Mouse (Mus musculus) adrenal gland, postnatal 36 days (tissue): ENCODE measurements around the gene Rasl11b. TPM values are rescaled to one million over a fixed set of nuclear protein-coding genes. Genes with fewer than 3 reads are reported as not detected.
A peak's percentile ranks its signal among the peaks of the same experiment; 100 is the strongest.

ENCODE experiments used
- DNase-seq, 2 experiments: peaks; one replicate each; pipeline ENCODE4 v3.0.0; 2021; ENCODE audit warnings: mixed read lengths in 1 of 2
- total RNA-seq, 2 experiments: library from RNA; stranded (reverse); gene quantifications; 2 replicates each; pipeline ENCODE4 v1.2.3; 2021

The Rasl11b gene
- total RNA-seq, 2 experiments from 2014 or later: 18.1 to 24.3 TPM

GRCm38 (mm10) chr5:74188076-74188475 lies 7.0 kb upstream of the Rasl11b start:
- DNase-seq: no peak

DNA sequence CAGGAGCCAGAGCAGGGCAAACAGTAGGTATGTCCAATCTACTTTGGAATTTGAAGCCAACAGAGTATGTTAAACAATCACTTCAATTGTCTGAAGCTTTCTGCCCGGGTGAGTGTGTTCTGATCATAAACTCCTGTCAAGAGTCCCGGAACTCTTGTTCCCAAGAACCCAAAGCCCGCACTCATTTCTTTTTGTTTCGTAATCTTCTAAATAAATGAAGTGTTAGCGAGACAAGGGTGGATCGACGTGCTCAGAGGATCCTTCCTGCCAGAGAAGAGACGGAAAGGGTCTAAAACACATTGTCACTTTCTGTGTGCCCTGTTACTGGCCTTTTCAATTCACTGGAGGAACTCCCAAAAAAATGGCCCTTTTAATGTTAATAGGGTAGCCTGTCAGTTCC lies 6.2 kb upstream of the Rasl11b start:
- DNase-seq: no peak

DNA sequence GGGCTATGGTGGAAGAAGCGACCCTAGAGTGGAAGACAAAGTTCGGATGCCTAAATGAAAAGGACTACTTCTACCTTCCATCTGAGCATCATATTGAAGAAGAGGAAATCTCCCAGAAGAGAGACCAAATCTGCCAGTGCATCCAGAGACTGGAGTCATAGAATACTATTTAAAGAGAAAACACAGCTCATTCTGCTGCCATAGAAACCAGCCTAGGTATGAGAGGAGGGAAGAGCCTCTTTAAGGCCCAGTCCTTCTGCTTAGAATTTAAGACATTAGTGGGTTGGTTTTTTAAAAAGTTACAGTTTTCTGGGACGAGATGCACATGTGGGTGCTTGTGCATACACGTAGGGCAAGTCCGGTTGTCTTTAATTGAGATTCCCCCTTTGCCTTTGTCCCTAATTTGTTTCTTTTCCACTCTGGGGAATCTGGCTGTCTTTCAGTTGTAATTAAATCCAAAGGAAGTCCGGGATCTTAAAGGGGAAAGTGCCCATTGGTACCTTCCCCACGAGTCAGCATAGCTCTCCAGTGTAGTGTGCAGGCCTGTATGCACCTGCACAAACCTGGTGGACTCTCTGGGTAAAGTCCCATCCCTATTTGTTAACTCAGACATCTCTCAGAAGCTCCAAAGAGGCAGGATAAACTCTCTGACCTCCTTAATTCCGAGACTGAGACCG lies 5.5 kb upstream of the Rasl11b start:
- DNase-seq: no peak

DNA sequence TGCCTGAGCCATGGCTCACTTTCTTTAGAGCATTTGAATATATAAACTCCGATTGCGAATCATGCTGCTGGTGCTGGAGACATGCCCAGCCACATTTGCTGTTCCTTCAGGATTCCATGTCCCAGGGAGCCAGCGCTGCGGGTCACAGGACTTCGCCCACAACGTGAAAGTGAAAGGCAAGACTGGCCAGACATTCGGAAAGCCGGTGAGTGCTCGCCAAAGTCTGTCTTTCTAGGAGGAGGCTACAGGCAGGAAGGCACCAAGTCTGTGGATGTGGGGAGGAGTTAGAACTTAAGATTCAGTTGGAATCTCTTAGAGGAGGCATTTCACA lies 5.0 kb upstream of the Rasl11b start:
- no peak for DNase-seq

GRCm38 (mm10) chr5:74190911-74191310 lies 4.2 kb upstream of the Rasl11b start:
- no peak for DNase-seq

GRCm38 (mm10) chr5:74193008-74193407 lies 2.1 kb upstream of the Rasl11b start:
- DNase-seq: no peak

DNA sequence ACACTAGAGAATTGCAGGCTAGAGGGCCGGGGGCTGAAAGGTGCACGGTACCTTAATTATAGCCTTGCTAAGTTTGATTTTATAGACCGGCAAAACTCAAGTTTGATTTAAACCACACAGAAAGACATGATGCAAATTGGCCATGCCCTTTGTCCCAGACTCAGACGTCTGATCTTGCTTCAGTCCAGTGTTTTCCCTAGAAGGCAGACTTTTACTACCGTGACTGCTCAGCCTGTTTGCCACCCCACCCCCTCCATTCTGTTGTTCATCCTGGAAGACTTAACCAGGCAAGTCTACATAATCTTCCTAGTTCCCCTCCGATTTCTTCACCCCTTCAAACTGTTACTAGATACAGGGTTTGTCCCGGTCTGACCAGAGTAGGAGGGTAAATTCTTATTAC lies 1.5 kb upstream of the Rasl11b start:
- no peak for DNase-seq

DNA sequence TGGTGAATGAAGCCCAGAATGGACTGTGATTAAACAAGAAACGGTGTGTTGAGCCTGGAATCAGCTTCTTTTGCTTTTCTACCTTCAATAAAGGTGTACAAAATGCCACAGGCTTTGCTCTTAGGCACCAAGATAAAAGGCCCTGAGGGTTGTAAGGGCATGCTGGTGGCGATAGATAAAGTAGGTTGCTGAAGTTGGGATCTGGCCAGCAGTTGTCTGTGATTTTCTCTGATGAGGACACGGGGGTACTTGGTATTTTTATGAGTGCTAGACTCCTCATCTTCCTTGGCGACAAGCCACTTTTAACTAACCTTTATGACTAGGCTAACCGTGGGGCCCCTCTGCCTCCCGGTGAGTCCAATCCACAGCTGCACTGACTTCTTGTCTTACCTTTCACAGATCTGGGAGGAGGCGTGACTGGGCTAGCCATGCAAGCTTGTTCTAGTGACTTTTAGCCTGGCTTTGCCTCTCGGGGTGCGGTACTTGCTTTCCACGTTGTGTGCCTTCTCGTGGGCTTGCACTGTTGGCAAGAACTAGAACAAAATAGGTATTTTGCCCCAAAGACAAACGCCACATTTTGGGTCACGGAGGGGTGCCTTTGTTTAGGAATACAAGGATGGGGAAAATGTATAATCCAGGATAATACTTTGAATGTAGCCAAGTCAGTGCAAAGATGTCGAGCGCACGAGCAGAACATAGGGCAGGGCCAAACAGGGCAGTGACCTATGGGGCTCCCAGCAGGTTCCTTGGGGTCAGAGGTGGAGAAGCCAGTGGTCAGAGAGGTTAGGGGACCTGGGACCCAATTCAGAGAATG lies 852 bp upstream of the Rasl11b start:
- no peak for DNase-seq

GRCm38 (mm10) chr5:74195614-74196306 lies 674 bp downstream of the Rasl11b start:
- DNase-seq: no peak

GRCm38 (mm10) chr5:74196307-74196618 lies 1.2 kb downstream of the Rasl11b start:
- DNase-seq: peak; percentile 68 to 75

GRCm38 (mm10) chr5:74197541-74198330 lies 2.6 kb downstream of the Rasl11b start:
- peak in 1 of 2 experiments; percentile 31 for DNase-seq

- DNase-seq: no peak
These were observed 3.4 kb downstream of the Rasl11b start for GRCm38 (mm10) chr5:74198446-74198845.

DNA sequence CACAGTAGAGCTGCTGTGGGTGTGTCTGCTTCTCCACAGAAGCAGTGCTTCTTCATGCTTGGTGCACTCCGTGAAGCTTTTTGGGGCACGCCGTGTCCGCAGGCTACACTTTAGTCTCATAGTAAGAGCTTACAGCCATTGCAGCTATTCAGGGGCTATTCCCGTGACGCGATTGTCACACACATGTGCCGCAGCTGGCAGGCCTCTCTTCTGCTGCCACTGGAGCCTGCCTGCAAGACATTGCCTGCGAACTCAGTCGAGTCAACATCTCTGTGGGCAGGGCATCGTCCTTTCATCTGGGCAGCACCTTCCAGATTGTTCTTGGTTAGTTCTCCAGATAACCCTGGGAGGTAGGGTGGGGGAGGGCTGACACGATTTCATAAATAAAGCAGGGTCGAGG lies 4.7 kb downstream of the Rasl11b start:
- DNase-seq: no peak

- DNase-seq: no peak
These were observed 5.4 kb downstream of the Rasl11b start for GRCm38 (mm10) chr5:74200481-74200880.

DNA sequence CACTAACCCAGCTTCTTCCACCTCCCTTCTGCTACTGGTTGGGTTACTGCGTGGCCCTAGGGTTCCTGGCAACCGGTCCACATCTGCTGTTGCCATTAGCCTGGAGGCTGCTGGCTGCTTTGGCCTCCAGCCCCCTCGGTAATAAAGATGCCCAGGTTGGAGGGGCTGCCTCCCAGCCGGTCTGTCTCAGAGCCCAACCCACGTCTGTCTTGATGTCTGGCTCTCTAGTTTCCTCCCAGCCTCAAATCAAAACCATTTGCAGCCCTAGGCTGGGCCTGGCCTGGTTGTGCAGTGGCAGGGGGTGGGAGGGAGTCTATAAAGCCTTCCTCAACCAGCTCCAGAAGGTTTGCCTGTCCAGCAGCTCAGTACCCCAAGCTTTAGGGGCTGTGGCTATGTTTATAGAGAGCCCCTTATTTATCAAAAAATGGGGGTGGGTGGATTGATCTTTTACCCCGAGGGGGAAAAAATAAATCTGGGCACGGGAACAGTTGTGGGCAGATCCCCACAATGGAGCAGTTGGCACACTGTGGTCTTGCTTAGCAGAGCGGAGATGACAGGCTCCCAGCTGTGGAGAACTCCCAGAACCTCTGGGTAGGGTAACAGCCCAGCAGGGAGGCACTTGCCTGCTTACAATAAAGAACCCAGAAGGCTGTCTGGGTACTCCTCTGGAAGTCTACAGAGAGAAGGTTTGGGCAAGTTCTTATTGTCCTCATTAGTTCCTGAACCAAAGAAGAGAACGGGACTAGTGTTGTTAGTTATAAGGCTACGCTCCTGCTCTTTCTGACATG lies 6.7 kb downstream of the Rasl11b start:
- no peak for DNase-seq

GRCm38 (mm10) chr5:74202515-74202914 lies 7.4 kb downstream of the Rasl11b start:
- DNase-seq: no peak

DNA sequence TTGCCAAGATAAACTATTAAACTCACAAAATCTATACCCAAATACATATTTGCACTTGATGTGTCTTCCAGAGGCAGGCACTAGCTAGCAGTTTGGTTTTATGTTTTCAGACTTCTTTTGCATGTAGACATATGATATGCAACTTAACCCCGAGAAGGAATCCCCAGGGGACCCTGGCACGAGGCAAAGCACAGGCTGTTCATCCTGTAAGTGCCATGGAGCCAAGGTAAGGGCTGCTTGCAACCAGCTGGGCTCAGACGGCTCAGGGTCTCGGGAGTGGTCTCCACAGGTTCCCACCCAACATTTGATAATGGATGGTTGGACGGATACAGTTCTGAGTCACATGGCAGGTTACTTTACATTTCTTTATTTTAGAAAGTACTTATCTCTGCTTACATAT lies 9.4 kb downstream of the Rasl11b start:
- no peak for DNase-seq

DNA sequence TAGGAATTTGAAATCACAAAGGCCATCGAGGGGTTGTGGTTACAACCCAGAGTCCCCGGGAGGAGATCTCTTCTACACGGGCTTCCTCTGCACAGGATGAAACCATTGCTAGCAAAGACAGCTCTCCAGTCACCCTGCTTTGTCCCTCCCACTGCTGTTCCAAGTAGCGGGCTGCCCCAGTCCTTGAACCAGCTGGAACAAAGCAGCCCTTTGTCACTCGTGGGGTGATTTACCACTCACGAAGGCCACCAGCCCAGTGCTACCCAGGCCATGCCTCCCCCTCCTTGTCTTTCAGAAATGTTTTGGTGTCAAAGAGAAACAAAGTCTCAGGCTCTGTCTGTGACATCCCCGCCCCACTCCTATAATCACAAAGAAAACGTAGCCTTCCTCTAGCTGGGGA lies 10.4 kb downstream of the Rasl11b start:
- peak; percentile 76 for DNase-seq

DNA sequence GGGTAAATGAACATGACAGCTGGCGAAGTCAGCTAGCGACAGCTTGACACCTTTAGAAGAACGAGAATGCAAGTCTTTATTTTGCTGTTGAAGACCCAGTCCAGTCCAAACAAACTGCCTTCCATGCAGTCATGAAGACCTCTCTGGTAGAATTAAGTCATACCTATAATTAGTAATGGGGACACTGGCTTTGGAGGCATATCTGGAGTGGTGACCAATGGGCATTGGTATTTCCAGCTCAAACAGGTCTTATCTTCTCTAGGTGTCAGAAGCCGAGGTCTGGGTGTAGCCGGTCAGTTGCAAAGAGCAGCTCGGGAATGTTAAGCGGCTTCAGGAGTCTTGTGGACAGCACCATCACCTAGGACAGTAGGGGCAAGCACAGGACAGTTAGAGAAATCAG lies 11.0 kb downstream of the Rasl11b start:
- no peak for DNase-seq

- no peak for DNase-seq
These were observed 11.6 kb downstream of the Rasl11b start for GRCm38 (mm10) chr5:74206649-74207048.

DNA sequence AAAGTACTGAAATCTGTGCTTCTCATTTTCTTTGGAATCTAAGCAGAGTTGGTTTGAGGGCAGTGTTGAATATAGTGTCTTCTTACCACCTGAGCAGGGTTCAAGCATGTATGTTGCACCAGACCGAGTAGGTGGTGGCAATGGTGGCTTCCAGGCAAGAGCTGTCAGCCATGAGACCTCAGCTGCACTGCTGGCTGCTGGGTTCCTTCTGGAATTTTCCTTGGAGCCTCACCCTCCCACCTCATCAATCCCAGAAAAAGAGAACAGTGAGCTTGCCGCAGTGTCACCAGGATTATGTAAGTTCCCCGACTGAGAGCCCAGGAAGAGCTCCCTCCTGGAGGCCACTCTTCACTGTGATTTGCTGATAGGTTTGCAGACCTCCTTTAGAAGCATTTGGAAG lies 12.1 kb downstream of the Rasl11b start:
- no peak for DNase-seq

GRCm38 (mm10) chr5:74208438-74208837 lies 13.4 kb downstream of the Rasl11b start:
- DNase-seq: no peak
